Mouse (Mus musculus) CH12.LX (cell line): ENCODE data around the gene Rps21. TPM values are rescaled to one million over a fixed set of nuclear protein-coding genes. Genes with fewer than 3 reads are reported as not detected.

Experiments used
- DNase-seq: peaks from one replicate; pipeline ENCODE4 v3.0.0-alpha.2; 2013; ENCODE audit errors: extremely low read depth
- H3K27ac ChIP-seq: 2 replicates; pipeline ENCODE4 v1.5.1; 2012; ENCODE audit warnings: low read depth, mild to moderate bottlenecking, control low read depth, moderate library complexity; ENCODE audit not compliant: insufficient read depth
- H3K27me3 ChIP-seq: replicated peaks from 2 replicates; pipeline ENCODE3; 2012; ENCODE audit warnings: inconsistent platforms
- H3K36me3 ChIP-seq, 2 experiments: replicated peaks in 1 of 2; 2 replicates each; pipeline versions ENCODE3 to v1.6.1; 2012; ENCODE audit warnings: inconsistent platforms in 1 of 2, low read length in 1 of 2, mild to moderate bottlenecking in 1 of 2, mixed read lengths in 1 of 2, moderate library complexity in 1 of 2; ENCODE audit not compliant: control insufficient read depth in 1 of 2, insufficient read depth in 1 of 2
- H3K4me1 ChIP-seq, 2 experiments: 2 replicates each; pipeline ENCODE4 v1.6.1; 2012; ENCODE audit warnings: inconsistent platforms in 1 of 2, moderate library complexity in 1 of 2; ENCODE audit not compliant: insufficient read depth in 2 of 2, control insufficient read depth in 1 of 2
- H3K4me2 ChIP-seq: 2 replicates; pipeline ENCODE4 v1.6.1; 2012; ENCODE audit warnings: low read depth, mild to moderate bottlenecking, control low read depth; ENCODE audit not compliant: poor library complexity, insufficient read depth, severe bottlenecking
- H3K4me3 ChIP-seq, 3 experiments: fragments of 150-350 bp in 1 of 3; sonication (generic) in 1 of 3; replicated peaks in 1 of 3; 2 replicates each; pipeline versions ENCODE3 to v1.5.1; 2011 to 2012; ENCODE audit warnings: low read depth in 2 of 3, low read length in 2 of 3, mild to moderate bottlenecking in 2 of 3, moderate library complexity in 2 of 3, control low read depth in 1 of 3, improper control_type of control experiment in 1 of 3, inconsistent platforms in 1 of 3, mixed read lengths in 1 of 3; ENCODE audit not compliant: poor library complexity in 1 of 3
- H3K79me2 ChIP-seq: replicated peaks from 2 replicates; pipeline ENCODE4 v1.6.1; 2012; ENCODE audit warnings: mild to moderate bottlenecking, moderate library complexity; ENCODE audit not compliant: control insufficient read depth, poor library complexity, insufficient read depth, severe bottlenecking; ENCODE audit errors: extremely low read depth
- H3K9ac ChIP-seq: 2 replicates; pipeline ENCODE4 v1.6.1; 2012; ENCODE audit warnings: low read depth, mild to moderate bottlenecking, control low read depth, moderate library complexity; ENCODE audit not compliant: insufficient read depth
- H3K9me3 ChIP-seq: replicated peaks from 2 replicates; pipeline ENCODE3; 2012; ENCODE audit warnings: low read length, inconsistent platforms, mixed read lengths
- CHD2 ChIP-seq: IDR thresholded peaks from 2 replicates; pipeline ENCODE4 v1.6.1; 2011; ENCODE audit warnings: low read length, improper control_type of control experiment
- E2F4 ChIP-seq: IDR thresholded peaks from 2 replicates; pipeline ENCODE4 v1.6.1; 2011; ENCODE audit warnings: low read depth, low read length, improper control_type of control experiment; ENCODE audit not compliant: insufficient replicate concordance
- ELF1 ChIP-seq: IDR thresholded peaks from 2 replicates; pipeline ENCODE4 v1.6.1; 2014; ENCODE audit warnings: low read depth, mild to moderate bottlenecking, inconsistent platforms, low read length, improper control_type of control experiment
- EP300 ChIP-seq: IDR thresholded peaks from 2 replicates; pipeline ENCODE4 v1.6.1; 2011; ENCODE audit warnings: low read length, improper control_type of control experiment
- ETS1 ChIP-seq: conservative IDR thresholded peaks from 2 replicates; pipeline ENCODE4 v1.6.1; 2012; ENCODE audit warnings: low read depth, mild to moderate bottlenecking, inconsistent platforms, low read length, improper control_type of control experiment, moderate library complexity
- HCFC1 ChIP-seq: IDR thresholded peaks from 2 replicates; pipeline ENCODE4 v1.6.1; 2012; ENCODE audit warnings: low read depth, mild to moderate bottlenecking, inconsistent platforms, low read length, improper control_type of control experiment
- IRF4 ChIP-seq: IDR thresholded peaks from 2 replicates; pipeline ENCODE4 v1.6.1; 2014; ENCODE audit warnings: low read depth, mild to moderate bottlenecking, inconsistent platforms, low read length, improper control_type of control experiment
- JUN ChIP-seq: IDR thresholded peaks from 2 replicates; pipeline ENCODE4 v1.6.1; 2011; ENCODE audit warnings: low read depth, mild to moderate bottlenecking, low read length, improper control_type of control experiment, moderate library complexity; ENCODE audit not compliant: insufficient read depth
- MAX ChIP-seq: IDR thresholded peaks from 2 replicates; pipeline ENCODE4 v1.6.1; 2011; ENCODE audit warnings: low read length, improper control_type of control experiment
- MAZ ChIP-seq: IDR thresholded peaks from 2 replicates; pipeline ENCODE4 v1.6.1; 2012; ENCODE audit warnings: low read depth, mild to moderate bottlenecking, inconsistent platforms, low read length, improper control_type of control experiment, moderate library complexity
- MEF2A ChIP-seq: IDR thresholded peaks from 2 replicates; pipeline ENCODE4 v1.6.1; 2014; ENCODE audit warnings: low read depth, mild to moderate bottlenecking, inconsistent platforms, low read length, improper control_type of control experiment, borderline replicate concordance
- MXI1 ChIP-seq: IDR thresholded peaks from 2 replicates; pipeline ENCODE4 v1.6.1; 2011; ENCODE audit warnings: mild to moderate bottlenecking, low read depth, low read length, improper control_type of control experiment
- MYC ChIP-seq: IDR thresholded peaks from 2 replicates; pipeline ENCODE4 v1.6.1; 2011; ENCODE audit warnings: low read depth, mild to moderate bottlenecking, improper control_type of control experiment, low read length
- POLR2A ChIP-seq: IDR thresholded peaks from 2 replicates; pipeline ENCODE4 v1.6.1; 2011; ENCODE audit warnings: low read depth, mild to moderate bottlenecking, improper control_type of control experiment, low read length
- POLR2AphosphoS2 ChIP-seq: IDR thresholded peaks from 2 replicates; pipeline ENCODE4 v1.6.1; 2011; ENCODE audit warnings: low read depth, low read length, improper control_type of control experiment
- RAD21 ChIP-seq: IDR thresholded peaks from 2 replicates; pipeline ENCODE4 v1.6.1; 2011; ENCODE audit warnings: low read depth, mild to moderate bottlenecking, low read length, improper control_type of control experiment, moderate library complexity
- RCOR1 ChIP-seq: conservative IDR thresholded peaks from 2 replicates; pipeline ENCODE4 v1.6.1; 2012; ENCODE audit warnings: low read depth, mild to moderate bottlenecking, inconsistent platforms, low read length, improper control_type of control experiment
- SMC3 ChIP-seq: IDR thresholded peaks from 2 replicates; pipeline ENCODE4 v1.6.1; 2011; ENCODE audit warnings: low read depth, low read length, improper control_type of control experiment
- TCF12 ChIP-seq: IDR thresholded peaks from 2 replicates; pipeline ENCODE4 v1.6.1; 2014; ENCODE audit warnings: low read depth, mild to moderate bottlenecking, inconsistent platforms, low read length, improper control_type of control experiment
- UBTF ChIP-seq: IDR thresholded peaks from 2 replicates; pipeline ENCODE4 v1.6.1; 2012; ENCODE audit warnings: low read depth, mild to moderate bottlenecking, inconsistent platforms, low read length, improper control_type of control experiment, moderate library complexity
- USF2 ChIP-seq: conservative IDR thresholded peaks from 2 replicates; pipeline ENCODE4 v1.6.1; 2011; ENCODE audit warnings: low read depth, low read length, improper control_type of control experiment
- ZC3H11A ChIP-seq: IDR thresholded peaks from 2 replicates; pipeline ENCODE4 v1.6.1; 2012; ENCODE audit warnings: low read depth, mild to moderate bottlenecking, inconsistent platforms, low read length, improper control_type of control experiment
- ZKSCAN1 ChIP-seq: IDR thresholded peaks from 2 replicates; pipeline ENCODE4 v1.6.1; 2012; ENCODE audit warnings: low read depth, inconsistent platforms, low read length, improper control_type of control experiment, borderline replicate concordance
- ZMIZ1 ChIP-seq: IDR thresholded peaks from 2 replicates; pipeline ENCODE4 v1.6.1; 2012; ENCODE audit warnings: low read depth, mild to moderate bottlenecking, inconsistent platforms, low read length, improper control_type of control experiment
- ZNF384 ChIP-seq: IDR thresholded peaks from 2 replicates; pipeline ENCODE4 v1.6.1; 2012; ENCODE audit warnings: low read depth, low read length, improper control_type of control experiment, inconsistent platforms
- dilution Hi-C: fragments of 300-500 bp; cut with MboI; formaldehyde crosslinking; loops from 2 replicates; pipeline ENCODE4 v1.14.3; 2020; ENCODE audit warnings: low sequenced_read_pairs; ENCODE audit not compliant: extremely low pct_unique_long_range_greater_than_20kb, extremely low pct_ligation_motif_present
- in situ Hi-C: fragments of 300-500 bp; cut with MboI; formaldehyde crosslinking; loops from 3 replicates; pipeline ENCODE4 v1.14.3; 2019; ENCODE audit warnings: low sequenced_read_pairs, low pct_ligation_motif_present, low pct_unique_long_range_greater_than_20kb, mixed read lengths
- polyA plus RNA-seq: library from polyadenylated mRNA; unstranded; fragments of >175 nt; gene quantifications from 2 replicates; pipeline ENCODE4 v1.2.1, GENCODE M21; 2012; ENCODE audit warnings: low read depth; ENCODE audit not compliant: insufficient read length
- total RNA-seq, 2 experiments: library from RNA; depleted of rRNA; stranded (reverse); fragments of 300-350 nt in 1 of 2; fragments of >200 nt in 1 of 2; gene quantifications; 2 replicates each; pipeline ENCODE4 v1.2.3; 2012 to 2014

Gene Rps21
- total and polyA plus RNA-seq, 3 experiments: 705 to 3,770 (median 1,686) TPM

GRCm38 (mm10) chr2:180228592-180228991 lies 28.6 kb upstream of the Rps21 start:
- H3K27me3 ChIP-seq: peaks cover 81% of the 10 kb centered on the region
- H3K27ac ChIP-seq: no peak overlapping the region
- in situ Hi-C loops: loop anchor here (5.0 kb wide), 1 partner anchor 36 kb away; no protein-coding TSS in a partner anchor
- no peak for TF ChIP-seq SMC3
- no peak for TF ChIP-seq JUN
- TF ChIP-seq MEF2A: no peak
- TF ChIP-seq ELF1: no peak
- TF ChIP-seq, all 38 proteins: peak for 0
- Histone ChIP-seq H3K4me1 (peaks cover 4 to 7% of the 10 kb centered on the region in 2 experiments; a peak in 2 of 4 replicates), H3K4me3 (no peak overlapping the region), H3K9ac (no peak overlapping the region), H3K79me2 (no peaks in the 10 kb centered on the region), H3K9me3 (no peaks in the 10 kb centered on the region), H3K4me2 (no peak overlapping the region), H3K36me3 (no peaks in the 10 kb centered on the region)
- no peak for DNase-seq
- dilution Hi-C loops: no loop called here

- dilution Hi-C loops: no loop called here
These were observed 28.0 kb upstream of the Rps21 start for GRCm38 (mm10) chr2:180229129-180229528.

DNA sequence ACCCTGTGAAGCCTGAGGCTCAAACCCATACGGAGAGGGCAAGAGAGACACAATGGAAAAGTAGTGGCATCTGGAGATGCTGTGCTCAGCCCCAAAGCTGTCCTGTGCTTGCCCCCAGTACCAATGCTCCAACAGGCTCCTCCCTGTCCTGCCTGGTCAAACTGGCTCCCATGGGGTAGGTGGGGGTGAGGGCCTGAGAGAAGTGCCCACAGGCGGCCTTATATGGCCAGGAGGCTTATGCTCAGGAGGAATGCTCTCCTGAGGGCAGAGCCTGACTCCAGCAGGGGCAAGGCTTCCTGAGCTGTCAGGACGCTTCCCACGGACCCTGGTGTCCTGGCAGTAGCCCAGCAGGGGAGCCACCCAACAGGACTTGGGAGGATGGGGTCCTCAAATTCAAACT lies 26.7 kb upstream of the Rps21 start:
- Histone ChIP-seq H3K36me3 (no peaks in the 10 kb centered on the region), H3K9ac (no peak overlapping the region), H3K79me2 (no peaks in the 10 kb centered on the region), H3K4me3 (no peak overlapping the region), H3K27me3 (peaks cover 70% of the 10 kb centered on the region), H3K9me3 (no peaks in the 10 kb centered on the region), H3K4me1 (peaks cover under 1 to 7% of the 10 kb centered on the region in 2 experiments; a peak in 2 of 4 replicates), H3K4me2 (no peak overlapping the region), H3K27ac (no peak overlapping the region)
- TF ChIP-seq EP300 (no peak), UBTF (no peak), E2F4 (no peak), ETS1 (no peak), RAD21 (no peak), RCOR1 (no peak)
- dilution Hi-C loops: no loop called here
- DNase-seq: no peak
- in situ Hi-C loops: no loop called here

More at GRCm38 (mm10) chr2:180229129-180229528, 28.0 kb upstream of the Rps21 start:
- no peak overlapping the region for H3K9ac ChIP-seq
- H3K27me3 ChIP-seq: peaks cover 77% of the 10 kb centered on the region
- no peaks in the 10 kb centered on the region for H3K36me3 ChIP-seq
- peaks cover 4 to 7% of the 10 kb centered on the region in 2 experiments; a peak in 2 of 4 replicates for H3K4me1 ChIP-seq
- in situ Hi-C loops: loop anchor here (5.0 kb wide), 1 partner anchor 37 kb away; no protein-coding TSS in a partner anchor
- H3K9me3 ChIP-seq: no peaks in the 10 kb centered on the region
- no peak overlapping the region for H3K27ac ChIP-seq
- no peaks in the 10 kb centered on the region for H3K79me2 ChIP-seq
- no peak for DNase-seq
- H3K4me2 ChIP-seq: no peak overlapping the region
- TF ChIP-seq MEF2A: no peak
- no peak for TF ChIP-seq TCF12
- TF ChIP-seq ZMIZ1: no peak
- TF ChIP-seq RAD21: no peak
- TF ChIP-seq ZC3H11A: no peak
- TF ChIP-seq JUN: no peak
- TF ChIP-seq POLR2A: no peak
- TF ChIP-seq MXI1: no peak
- TF ChIP-seq MAZ: no peak
- TF ChIP-seq MYC: no peak
- TF ChIP-seq HCFC1: no peak
- no peak for TF ChIP-seq ZNF384
- TF ChIP-seq ZKSCAN1: no peak
- TF ChIP-seq IRF4: no peak
- no peak for TF ChIP-seq E2F4
- TF ChIP-seq CHD2: no peak
- no peak for TF ChIP-seq MAX
- TF ChIP-seq USF2: no peak
- TF ChIP-seq POLR2AphosphoS2: no peak
- no peak overlapping the region for H3K4me3 ChIP-seq
